Mouse (Mus musculus): ENCODE data around the gene Bnipl. TPM values are rescaled to one million over a fixed set of nuclear protein-coding genes. Genes with fewer than 3 reads are reported as not detected.

Gene Bnipl
- polyA plus RNA-seq, 1 experiment from 2014 or later = not detected

DNA sequence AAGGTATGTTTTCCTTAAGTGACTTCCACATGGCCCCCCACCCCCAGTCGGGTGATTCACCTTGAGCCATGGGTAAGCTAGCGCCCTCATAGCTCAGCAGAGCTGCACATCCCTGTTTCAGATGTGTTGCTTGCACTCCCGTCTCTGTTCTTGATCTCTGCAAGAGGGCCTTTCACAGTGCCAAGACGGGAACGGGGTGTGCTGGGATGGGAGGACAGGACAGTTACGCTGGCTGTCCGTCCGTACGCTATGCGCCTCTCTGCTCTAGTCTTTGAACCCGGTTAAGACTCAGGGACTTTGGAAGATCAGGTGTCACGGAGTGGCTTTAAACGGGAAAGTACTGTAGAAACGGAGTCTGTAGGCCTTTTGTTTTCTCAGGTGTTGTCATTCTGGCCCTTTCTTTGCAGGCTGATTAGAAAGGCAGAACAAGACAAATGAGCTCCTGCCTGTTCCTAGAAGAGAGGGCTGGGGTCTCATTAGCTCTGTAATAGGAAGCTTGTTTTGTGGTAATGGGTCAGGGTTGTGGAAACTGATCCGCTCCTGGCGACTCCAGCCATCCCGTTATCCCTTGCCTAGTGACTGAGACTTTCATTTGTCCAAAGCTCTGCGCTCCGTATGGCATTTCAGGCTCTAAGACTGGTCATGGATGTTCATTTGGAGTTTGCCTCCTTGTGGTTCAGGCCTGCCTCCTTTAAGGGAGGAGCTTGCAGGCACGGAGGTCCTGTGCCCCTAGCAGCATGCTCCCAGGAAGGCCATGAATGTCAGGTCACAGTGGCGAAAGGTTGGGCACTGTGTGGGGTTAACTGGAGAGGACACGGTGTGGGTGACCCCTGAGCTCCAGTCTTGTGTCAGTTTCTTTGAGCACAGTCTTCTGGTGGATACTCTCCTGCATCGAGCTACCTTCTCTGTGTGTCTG is 15.3 kb downstream of the Bnipl start:
- Histone ChIP-seq H3K4me1 (ENCODE audit: control insufficient read depth, insufficient read depth, low read depth, low read length) (peaks cover 14% of the 10 kb centered on the region), H3K9ac (ENCODE audit: low read depth, low read length) (no peak overlapping the region), H3K4me2 (ENCODE audit: low read length) (no peak overlapping the region), H3K36me3 (ENCODE audit: control insufficient read depth, insufficient read depth, low read length) (peaks cover 32% of the 10 kb centered on the region), H3K27ac (ENCODE audit: low read depth, low read length) (no peak overlapping the region), H3K4me3 (ENCODE audit: low read length) (no peak overlapping the region), H3K9me3 (ENCODE audit: control insufficient read depth, low read length) (no peaks in the 10 kb centered on the region), H3K27me3 (replicated peaks; ENCODE audit: control insufficient read depth, insufficient read depth, low read length) (no peaks in the 10 kb centered on the region)
- ATAC-seq = no peak
- 74% methylated on average over 23 of the region's 23 CpGs for WGBS

DNA sequence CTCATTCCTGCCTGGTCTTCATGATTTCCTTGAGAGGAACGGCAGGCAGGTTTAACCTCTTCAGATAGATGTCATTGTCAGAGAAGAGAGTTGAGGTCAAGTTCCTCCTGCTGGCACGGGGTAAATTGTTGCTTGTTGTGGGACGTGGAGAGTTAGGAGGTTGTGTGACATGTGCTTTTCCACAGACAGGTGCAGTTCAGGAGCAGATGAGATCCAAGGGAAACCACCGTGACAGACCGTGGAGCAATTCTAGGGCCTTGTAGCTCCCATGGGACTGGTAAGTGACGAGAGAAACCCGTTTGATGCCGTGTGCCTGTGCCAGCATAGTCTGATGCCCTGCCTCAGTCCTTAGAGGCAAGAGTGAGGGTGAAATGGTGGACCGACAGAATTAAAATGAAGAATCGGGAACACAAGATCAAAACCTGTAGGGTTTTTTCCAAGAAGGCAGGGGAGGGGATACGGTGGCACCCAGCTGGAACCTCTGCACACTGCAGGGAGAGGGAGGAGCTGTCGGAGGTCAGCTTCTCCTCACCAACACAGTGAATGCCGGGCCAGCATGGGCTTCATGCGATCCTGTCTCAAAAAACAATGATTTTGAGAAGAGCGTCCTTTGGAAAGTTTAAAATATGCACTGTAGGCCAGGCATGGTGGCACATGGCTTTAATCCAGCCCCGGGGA is 17.6 kb downstream of the Bnipl start:
- 82% methylated on average over 16 of the region's 16 CpGs for WGBS
- Histone ChIP-seq H3K27me3 (replicated peaks; ENCODE audit: control insufficient read depth, insufficient read depth, low read length) (no peaks in the 10 kb centered on the region), H3K36me3 (ENCODE audit: control insufficient read depth, insufficient read depth, low read length) (peaks cover 32% of the 10 kb centered on the region)

DNA sequence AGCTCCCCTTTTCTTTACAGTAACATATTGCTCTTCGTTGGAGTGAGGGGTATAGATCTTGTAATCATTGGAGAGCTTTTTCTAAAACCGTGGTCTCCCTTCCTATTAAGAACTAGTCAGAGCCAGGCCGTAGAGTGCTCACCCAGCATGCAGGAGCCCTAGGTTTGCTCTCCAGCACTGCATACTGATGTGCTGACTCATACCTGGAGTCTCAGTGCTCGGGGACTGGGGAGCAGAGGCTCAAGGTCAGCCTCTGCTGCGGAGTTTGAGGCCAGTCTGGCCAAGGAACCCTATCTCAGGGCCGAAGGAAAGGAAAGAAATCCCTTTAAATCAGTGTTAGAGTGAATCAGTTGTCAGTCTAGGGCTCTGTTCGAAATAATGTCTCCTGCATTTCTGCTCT is 18.2 kb downstream of the Bnipl start:
- Histone ChIP-seq H3K9ac (ENCODE audit: low read depth, low read length) (no peak overlapping the region), H3K4me2 (ENCODE audit: low read length) (no peak overlapping the region), H3K36me3 (ENCODE audit: control insufficient read depth, insufficient read depth, low read length) (peaks cover 32% of the 10 kb centered on the region), H3K4me3 (ENCODE audit: low read length) (no peak overlapping the region), H3K27me3 (replicated peaks; ENCODE audit: control insufficient read depth, insufficient read depth, low read length) (no peaks in the 10 kb centered on the region), H3K9me3 (ENCODE audit: control insufficient read depth, low read length) (no peaks in the 10 kb centered on the region), H3K4me1 (ENCODE audit: control insufficient read depth, insufficient read depth, low read depth, low read length) (peaks cover 21% of the 10 kb centered on the region), H3K27ac (ENCODE audit: low read depth, low read length) (no peak overlapping the region)
- WGBS = 88% methylated on average over 7 of the region's 7 CpGs
- no peak for ATAC-seq

More for the DNA sequence above, 17.6 kb downstream of the Bnipl start:
- H3K27ac ChIP-seq (ENCODE audit: low read depth, low read length) = no peak overlapping the region
- ATAC-seq = no peak
- no peaks in the 10 kb centered on the region for H3K9me3 ChIP-seq (ENCODE audit: control insufficient read depth, low read length)
- H3K9ac ChIP-seq (ENCODE audit: low read depth, low read length) = no peak overlapping the region
- H3K4me3 ChIP-seq (ENCODE audit: low read length) = no peak overlapping the region
- no peak overlapping the region for H3K4me2 ChIP-seq (ENCODE audit: low read length)
- peaks cover 21% of the 10 kb centered on the region for H3K4me1 ChIP-seq (ENCODE audit: control insufficient read depth, insufficient read depth, low read depth, low read length)

DNA sequence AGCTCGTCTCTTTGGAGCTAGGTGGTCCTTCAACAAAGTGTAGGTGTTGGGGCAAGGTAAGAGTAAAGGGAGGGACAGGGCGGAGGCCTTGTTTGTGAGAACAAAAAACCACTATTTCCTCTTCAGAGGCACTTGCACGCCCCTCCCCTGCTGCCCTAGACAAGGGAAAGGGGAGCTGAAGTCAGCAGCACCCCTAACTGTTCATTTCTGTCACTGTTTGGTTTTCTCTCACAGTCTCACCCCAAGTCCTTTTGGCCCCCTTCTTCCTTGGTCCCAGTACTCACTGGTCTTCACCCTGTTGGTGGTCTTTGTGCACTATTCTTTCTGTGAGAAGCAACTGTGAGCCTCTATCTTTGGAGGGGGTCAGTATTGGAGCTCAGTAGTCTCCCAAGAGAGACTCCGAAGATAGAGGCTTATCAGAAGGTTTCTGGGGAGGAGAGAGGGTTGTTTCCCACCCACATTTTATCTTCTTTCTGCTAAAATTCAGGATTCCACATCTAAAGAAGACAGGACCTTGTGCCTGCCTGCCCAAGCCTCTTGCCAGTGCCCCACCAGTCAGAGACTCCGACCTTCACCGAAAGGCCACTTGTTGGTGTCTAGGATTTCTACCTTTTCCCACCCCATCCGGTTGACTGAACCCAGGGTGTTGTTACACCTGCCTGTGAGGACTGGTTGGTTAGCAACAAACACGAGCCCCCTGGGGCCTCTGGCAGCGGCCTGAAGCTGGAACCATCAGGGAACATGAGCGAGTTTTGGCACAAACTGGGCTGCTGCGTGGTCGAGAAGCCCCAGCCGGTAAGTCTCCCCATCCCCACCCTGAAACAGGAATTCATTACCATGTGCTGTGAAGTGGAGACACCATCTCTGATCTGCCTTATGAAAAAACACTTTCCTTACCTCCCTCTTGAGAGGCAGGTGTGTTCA is 19.4 kb downstream of the Bnipl start, which contains the start of gene Mllt11:
Mllt11 (minus strand) TSS at position 874 of the 924 bp plus-strand sequence.
- H3K36me3 ChIP-seq (ENCODE audit: control insufficient read depth, insufficient read depth, low read length) = peaks cover 28% of the 10 kb centered on the region
- H3K4me3 ChIP-seq (ENCODE audit: low read length) = peak within 1 kb of the TSS; percentile 67; the same call in 1 of the 2 replicates

DNA sequence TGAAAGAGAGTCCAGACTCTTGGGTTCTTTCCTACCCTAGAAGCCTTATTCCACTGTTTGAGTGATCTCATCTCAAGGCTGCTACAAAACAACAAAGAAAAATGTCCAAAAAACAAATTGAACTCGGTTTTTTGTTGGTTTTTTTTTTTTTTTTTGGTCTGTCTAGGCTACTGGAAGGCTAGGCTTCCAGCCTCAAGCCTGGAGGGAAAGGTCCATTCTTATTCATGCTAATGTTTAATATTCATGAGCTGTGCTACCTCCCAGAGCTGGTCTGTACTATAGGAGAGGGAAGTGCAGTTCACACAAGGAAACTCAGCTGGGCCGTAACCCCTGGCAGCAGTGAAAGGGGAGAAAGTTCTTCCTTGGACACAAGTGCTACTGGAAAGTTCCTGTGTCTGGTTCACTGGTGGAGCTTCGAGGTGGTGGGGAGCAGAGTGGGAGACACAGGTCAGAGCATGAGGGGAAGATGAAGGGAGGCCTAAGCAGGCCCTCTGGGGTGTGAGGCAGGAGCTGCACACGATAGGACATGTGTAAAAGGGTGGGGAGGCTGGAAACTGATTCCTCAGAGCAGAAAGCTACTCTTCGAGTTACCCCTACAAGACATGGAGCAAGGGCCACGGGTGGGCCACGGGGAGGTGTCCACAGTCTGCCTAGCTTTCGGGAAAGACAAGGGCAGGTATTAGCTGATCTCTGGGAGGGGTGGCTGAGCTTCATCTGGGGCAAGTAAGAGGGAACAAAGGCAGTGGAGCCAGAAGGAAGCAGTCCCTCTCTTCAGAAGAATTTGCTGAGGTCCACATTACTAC is 20.3 kb downstream of the Bnipl start:
- peak overlapping the region; percentile 98 for H3K27ac ChIP-seq (ENCODE audit: low read depth, low read length)
- H3K4me2 ChIP-seq (ENCODE audit: low read length) = peak overlapping the region; percentile 83
- ATAC-seq = peak; percentile 10; the same call in 1 of the 2 replicates
- H3K9me3 ChIP-seq (ENCODE audit: control insufficient read depth, low read length) = no peaks in the 10 kb centered on the region
- no peaks in the 10 kb centered on the region for H3K27me3 ChIP-seq (replicated peaks; ENCODE audit: control insufficient read depth, insufficient read depth, low read length)
- 30% methylated on average over 8 of the region's 8 CpGs for WGBS
- peak overlapping the region; percentile 67 for H3K4me3 ChIP-seq (ENCODE audit: low read length)
- peaks cover 31% of the 10 kb centered on the region for H3K4me1 ChIP-seq (ENCODE audit: control insufficient read depth, insufficient read depth, low read depth, low read length)
- peaks cover 21% of the 10 kb centered on the region for H3K36me3 ChIP-seq (ENCODE audit: control insufficient read depth, insufficient read depth, low read length)
- H3K9ac ChIP-seq (ENCODE audit: low read depth, low read length) = peak overlapping the region; percentile 98

More for the DNA sequence above, 19.4 kb downstream of the Bnipl start, which contains the start of gene Mllt11:
- H3K4me2 ChIP-seq (ENCODE audit: low read length) = peak within 1 kb of the TSS; percentile 83
- H3K9me3 ChIP-seq (ENCODE audit: control insufficient read depth, low read length) = no peaks in the 10 kb centered on the region
- peak within 1 kb of the TSS; percentile 98 for H3K27ac ChIP-seq (ENCODE audit: low read depth, low read length)
- peak within 1 kb of the TSS; percentile 8 for H3K9ac ChIP-seq (ENCODE audit: low read depth, low read length)
- H3K27me3 ChIP-seq (replicated peaks; ENCODE audit: control insufficient read depth, insufficient read depth, low read length) = no peaks in the 10 kb centered on the region
- WGBS = 66% methylated on average over 13 of the region's 13 CpGs
- peaks cover 22% of the 10 kb centered on the region for H3K4me1 ChIP-seq (ENCODE audit: control insufficient read depth, insufficient read depth, low read depth, low read length)
- no peak for ATAC-seq

DNA sequence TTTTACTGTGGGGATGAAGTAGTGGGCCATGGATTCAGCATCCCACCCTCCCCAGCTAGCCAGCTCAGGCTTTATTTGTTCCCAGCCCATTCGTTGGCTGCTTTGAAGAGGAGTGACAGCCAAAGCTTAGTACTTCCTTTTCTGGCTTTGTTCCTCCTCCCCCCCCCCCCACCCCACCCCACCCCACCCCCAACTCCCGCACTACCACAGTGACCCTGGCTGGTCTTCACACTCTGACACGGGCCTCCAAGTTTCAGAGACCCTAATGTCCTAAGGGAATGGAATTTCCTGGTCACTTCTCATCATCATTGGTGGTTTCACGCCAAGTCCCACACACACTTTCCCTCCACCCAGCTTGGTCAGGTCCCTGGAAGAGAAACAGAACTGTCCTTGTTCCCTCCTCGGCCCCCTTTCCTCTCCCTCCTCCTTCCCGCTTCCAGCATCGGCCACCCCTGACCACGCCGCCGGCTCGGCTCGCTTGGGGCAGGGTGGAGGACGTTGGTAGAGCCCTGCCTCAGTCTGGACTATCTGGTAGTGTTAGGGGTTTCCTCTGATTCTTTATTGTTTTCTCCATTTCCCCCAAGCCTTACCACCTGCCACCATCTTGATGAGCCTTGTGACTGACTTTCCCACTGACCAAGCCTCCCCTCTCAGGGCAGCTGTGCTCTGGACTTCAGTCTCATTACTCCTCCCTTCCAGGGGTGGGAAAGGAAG is 21.1 kb downstream of the Bnipl start:
- Histone ChIP-seq H3K4me1 (ENCODE audit: control insufficient read depth, insufficient read depth, low read depth, low read length) (peaks cover 36% of the 10 kb centered on the region), H3K36me3 (ENCODE audit: control insufficient read depth, insufficient read depth, low read length) (peaks cover 27% of the 10 kb centered on the region), H3K4me2 (ENCODE audit: low read length) (peak overlapping the region; percentile 83), H3K9me3 (ENCODE audit: control insufficient read depth, low read length) (no peaks in the 10 kb centered on the region), H3K27me3 (replicated peaks; ENCODE audit: control insufficient read depth, insufficient read depth, low read length) (no peaks in the 10 kb centered on the region), H3K27ac (ENCODE audit: low read depth, low read length) (peak overlapping the region; percentile 98), H3K9ac (ENCODE audit: low read depth, low read length) (peak overlapping the region; percentile 98), H3K4me3 (ENCODE audit: low read length) (peak overlapping the region; percentile 67)
- peak; percentile 19 for ATAC-seq
- WGBS = under 1% methylated on average over 13 of the region's 13 CpGs

DNA sequence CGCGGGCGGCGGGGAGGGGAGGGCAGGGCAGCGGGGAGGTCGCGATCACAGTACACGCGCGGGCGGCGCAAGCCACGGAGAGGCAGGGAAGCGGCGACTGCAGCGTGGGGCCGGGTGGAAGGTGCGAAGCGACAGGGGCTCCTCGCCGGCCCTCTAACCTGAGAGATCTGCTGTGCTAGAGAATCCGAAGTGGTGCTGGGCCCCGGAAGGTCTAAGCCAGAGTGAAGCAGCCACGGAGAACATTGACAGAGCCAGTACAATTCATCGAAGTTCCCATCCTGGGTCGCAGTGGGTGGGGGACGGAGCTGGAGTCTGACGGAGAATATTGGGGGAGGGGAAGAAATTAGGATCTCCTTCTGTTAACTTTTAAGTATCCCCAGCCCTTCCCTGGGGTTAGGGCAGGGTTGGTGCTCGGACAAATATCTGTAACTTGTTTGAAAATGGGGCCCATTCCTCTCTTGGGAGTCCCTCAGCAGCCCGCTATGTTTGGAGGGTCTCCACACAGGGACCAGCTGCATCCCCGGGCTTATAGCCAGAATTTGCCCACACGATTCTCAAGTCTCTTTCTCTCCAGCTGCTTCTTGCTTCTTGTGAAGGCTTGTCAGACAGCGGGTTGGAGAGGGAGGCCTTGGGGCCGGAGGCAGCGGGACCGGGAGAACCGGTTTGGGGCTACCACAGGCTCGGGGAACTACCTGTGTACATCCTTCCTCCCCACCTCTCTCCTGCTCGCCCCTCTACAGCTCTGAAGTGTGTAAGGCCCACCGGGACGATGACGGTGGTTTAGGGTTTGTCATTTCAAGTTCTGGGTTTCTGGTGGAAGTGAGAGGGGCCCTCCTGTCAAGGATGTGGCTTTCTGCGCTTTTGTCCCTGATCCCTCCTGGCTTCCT is 21.9 kb downstream of the Bnipl start:
- peak overlapping the region; percentile 67 for H3K4me3 ChIP-seq (ENCODE audit: low read length)
- H3K4me2 ChIP-seq (ENCODE audit: low read length) = peak overlapping the region; percentile 83
- no peaks in the 10 kb centered on the region for H3K9me3 ChIP-seq (ENCODE audit: control insufficient read depth, low read length)
- H3K9ac ChIP-seq (ENCODE audit: low read depth, low read length) = peak overlapping the region; percentile 98
- WGBS = 0% methylated on average over 43 of the region's 43 CpGs
- H3K36me3 ChIP-seq (ENCODE audit: control insufficient read depth, insufficient read depth, low read length) = peaks cover 27% of the 10 kb centered on the region
- peaks cover 44% of the 10 kb centered on the region for H3K4me1 ChIP-seq (ENCODE audit: control insufficient read depth, insufficient read depth, low read depth, low read length)
- H3K27me3 ChIP-seq (replicated peaks; ENCODE audit: control insufficient read depth, insufficient read depth, low read length) = no peaks in the 10 kb centered on the region
- ATAC-seq = no peak; the same call in 1 of the 2 replicates
- peak overlapping the region; percentile 98 for H3K27ac ChIP-seq (ENCODE audit: low read depth, low read length)

Data from hindbrain, embryonic 16.5 days (tissue).